Mouse (Mus musculus) brain, embryonic 14.5 days (tissue): ENCODE measurements at regions not wholly inside any gene's neighbourhood (a gene's known extent, or its start where the extent isn't known, plus 50 kb on each side); places are given as distances from the start of the nearest gene placed in this dataset.

Experiments
- CTCF ChIP-seq: fragments of 200-500 bp; IDR thresholded peaks from 2 replicates; pipeline ENCODE4 v1.5.1; 2012; ENCODE audit warnings: inconsistent platforms, mild to moderate bottlenecking, moderate library complexity, borderline replicate concordance; ENCODE audit not compliant: insufficient read depth, insufficient read length; ENCODE audit errors: extremely low read depth
- POLR2A ChIP-seq: fragments of 200-500 bp; IDR thresholded peaks from 2 replicates; pipeline ENCODE4 v1.6.1; 2012; ENCODE audit warnings: mild to moderate bottlenecking, inconsistent platforms, borderline replicate concordance; ENCODE audit not compliant: poor library complexity, insufficient read depth, insufficient read length, severe bottlenecking; ENCODE audit errors: extremely low read depth

GRCm38 (mm10) chr9:69703731-69704130, 57.0 kb downstream of the Foxb1 start:
- TF ChIP-seq CTCF (no peak), POLR2A (no peak)
